Mouse (Mus musculus) mammary gland, adult 2 months (tissue): Measurements from ENCODE around the gene Mecr. TPM values are rescaled to one million over a fixed set of nuclear protein-coding genes. Genes with fewer than 3 reads are reported as not detected.

ENCODE experiments used
- polyA plus RNA-seq: library from polyadenylated mRNA; depleted of rRNA; stranded (reverse); fragments of >200 nt; gene quantifications from 2 replicates; pipeline ENCODE4 v1.2.3, GENCODE M21; 2012; ENCODE audit warnings: low replicate concordance; rRNA removed

Gene Mecr
- polyA plus RNA-seq = 78.1 and 81.8 TPM in 2 replicates

DNA sequence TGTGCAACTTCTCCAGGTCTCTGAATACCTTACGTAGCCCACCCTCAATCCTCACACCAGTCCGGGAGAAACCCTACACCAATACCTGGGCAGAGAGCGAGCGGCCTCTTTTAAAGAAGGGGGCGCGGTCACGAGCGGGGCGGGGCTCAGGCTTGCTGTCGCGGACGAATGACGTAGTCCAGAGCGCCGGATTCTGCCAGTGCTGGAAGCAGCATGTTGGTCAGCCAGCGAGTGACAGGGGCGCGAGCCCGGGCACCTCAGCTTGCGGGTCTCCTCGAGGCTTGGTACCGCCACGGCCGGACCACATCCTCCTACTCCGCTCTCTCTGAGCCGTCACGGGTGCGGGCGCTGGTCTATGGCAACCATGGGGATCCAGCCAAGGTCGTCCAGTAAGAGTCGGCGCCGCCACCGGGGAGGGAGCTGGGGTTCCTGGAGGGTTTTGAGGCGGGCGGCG is at the start of gene Mecr:
Gene Mecr (plus strand): TSS at position 181 of the 454 bp plus-strand sequence.

GRCm38 (mm10) chr4:131837872-131838524 is 5.3 kb upstream of the Mecr start, which contains the start of gene Ptpru:
Gene Ptpru (minus strand): TSS chr4:131838288.

DNA sequence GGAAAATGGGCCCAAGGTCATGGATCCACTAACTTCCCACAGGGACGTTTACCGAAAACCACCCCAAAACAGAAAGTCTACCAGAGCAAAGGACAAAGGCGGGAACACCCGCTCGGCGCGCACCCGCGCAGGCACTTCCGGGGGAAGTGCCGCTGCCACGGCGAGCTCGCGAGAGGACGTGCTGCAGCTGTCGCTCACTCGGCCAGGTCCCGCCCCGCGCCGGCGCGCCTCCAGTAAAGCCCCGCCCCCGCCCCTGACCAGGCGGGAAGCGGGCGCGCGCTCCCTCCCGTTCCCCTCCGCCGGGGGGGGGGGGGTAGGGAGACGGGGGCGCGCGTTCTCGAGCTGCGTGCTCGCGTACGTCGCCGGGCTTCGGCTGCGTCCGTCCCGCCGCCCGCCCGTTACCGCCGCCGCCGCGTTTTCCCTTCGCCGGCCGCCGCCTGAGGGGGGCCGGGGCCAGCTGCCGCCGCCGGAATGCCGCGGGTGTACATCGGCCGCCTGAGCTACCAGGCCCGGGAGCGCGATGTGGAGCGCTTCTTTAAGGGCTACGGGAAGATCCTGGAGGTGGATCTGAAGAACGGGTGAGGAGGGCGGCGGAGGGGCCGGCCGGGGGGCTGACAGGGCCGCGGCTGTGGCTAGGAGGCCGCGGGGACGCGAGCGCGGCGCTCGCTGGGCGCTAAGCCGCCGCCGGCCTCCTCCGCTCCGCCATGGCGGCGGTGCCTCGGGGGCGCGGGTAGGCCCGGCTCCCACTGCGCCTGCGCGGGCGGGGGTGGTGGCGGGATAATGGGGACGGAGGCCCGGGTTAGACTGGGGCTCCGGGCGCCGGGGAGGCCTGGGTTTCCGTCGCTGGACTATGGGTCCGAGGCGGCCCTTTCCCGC is 30.3 kb downstream of the Mecr start, which contains the start of gene Srsf4:
Gene Srsf4 (plus strand): TSS at position 325 of the 876 bp plus-strand sequence.

Other genes with a start within 250 kb of the Mecr start
- 6.2 and 7.6 TPM in 2 replicates for gene Ptpru, start 5.2 kb upstream of the Mecr start, polyA plus RNA-seq
- 28.7 and 30.6 TPM in 2 replicates for gene Srsf4, start 30.1 kb downstream of the Mecr start, polyA plus RNA-seq
- gene Tmem200b, start 78.3 kb downstream of the Mecr start, polyA plus RNA-seq = 13.3 and 34.7 TPM in 2 replicates
- gene Gm10300, start 231.2 kb downstream of the Mecr start, polyA plus RNA-seq = 0.12 and 0.14 TPM in 2 replicates
- 23.8 and 31.9 TPM in 2 replicates for gene Epb41, start 231.9 kb downstream of the Mecr start, polyA plus RNA-seq